Mouse (Mus musculus) brown adipose tissue, adult 24 weeks (tissue): Measurements from ENCODE around the gene A930033H14Rik. TPM values are rescaled to one million over a fixed set of nuclear protein-coding genes. Genes with fewer than 3 reads are reported as not detected.
A peak's percentile ranks its signal among the peaks of the same experiment; 100 is the strongest.

Experiments used
- H3K27ac ChIP-seq: fragments of 200-500 bp; replicated peaks from 2 replicates; pipeline ENCODE4 v1.5.1; 2012; ENCODE audit warnings: low read depth, mild to moderate bottlenecking, low read length
- H3K4me1 ChIP-seq: fragments of 200-500 bp; 2 replicates; pipeline ENCODE4 v1.6.1; 2012; ENCODE audit warnings: low read length, mixed read lengths; ENCODE audit not compliant: control insufficient read depth, insufficient read depth, insufficient read length
- H3K4me3 ChIP-seq: fragments of 200-500 bp; 2 replicates; pipeline ENCODE4 v1.5.1; 2012; ENCODE audit warnings: low read depth, mild to moderate bottlenecking, low read length, moderate library complexity; ENCODE audit not compliant: insufficient read depth
- polyA plus RNA-seq: library from polyadenylated mRNA; stranded (reverse); fragments of >200 nt; gene quantifications from 2 replicates; pipeline ENCODE4 v1.2.4, GENCODE M21; 2012; ENCODE audit not compliant: missing spikeins, insufficient read depth, insufficient read length

The A930033H14Rik gene
- 1.4 and 3.2 TPM in 2 replicates for polyA plus RNA-seq

GRCm38 (mm10) chr10:69212542-69213440, at the start of gene A930033H14Rik:
Gene A930033H14Rik (minus strand): TSS chr10:69213098.
- Histone ChIP-seq H3K4me3 (peak within 1 kb of the TSS; percentile 68), H3K27ac (peak within 1 kb of the TSS; percentile 84), H3K4me1 (peaks cover 3% of the 10 kb centered on the region; the same call in 1 of the 2 replicates)

- Histone ChIP-seq H3K4me3 (no peak overlapping the region), H3K27ac (peak overlapping the region; percentile 98), H3K4me1 (peaks cover 19% of the 10 kb centered on the region)
These were observed 47.0 kb upstream of the A930033H14Rik start for GRCm38 (mm10) chr10:69259929-69260328.

- H3K27ac ChIP-seq: peak overlapping the region; percentile 98
- H3K4me3 ChIP-seq: no peak overlapping the region
- H3K4me1 ChIP-seq: peaks cover 21% of the 10 kb centered on the region
These were observed 46.3 kb upstream of the A930033H14Rik start for GRCm38 (mm10) chr10:69259161-69259560.

DNA sequence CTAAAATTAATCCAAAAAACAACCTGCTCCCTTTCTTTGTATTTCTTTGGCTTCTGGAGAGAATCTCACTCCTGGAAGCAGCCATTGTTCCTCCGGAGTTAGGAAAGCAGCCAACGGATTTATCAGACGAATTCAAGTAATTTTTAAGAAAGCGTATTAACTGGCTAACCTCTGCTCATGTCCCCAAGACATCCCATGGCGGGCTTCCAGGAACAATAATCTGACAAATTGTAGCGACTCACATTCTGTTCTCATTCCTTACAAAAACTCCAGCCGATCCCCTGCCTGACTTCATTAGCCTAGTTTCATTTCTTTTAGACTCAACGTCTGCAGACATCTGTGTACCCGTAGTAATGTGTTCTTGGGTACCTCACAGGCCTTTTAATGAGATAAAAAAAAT, 45.7 kb upstream of the A930033H14Rik start:
- peak overlapping the region; percentile 98 for H3K27ac ChIP-seq
- peaks cover 25% of the 10 kb centered on the region for H3K4me1 ChIP-seq
- no peak overlapping the region for H3K4me3 ChIP-seq

- peak overlapping the region; percentile 98 for H3K27ac ChIP-seq
- H3K4me3 ChIP-seq: no peak overlapping the region
- peaks cover 30% of the 10 kb centered on the region for H3K4me1 ChIP-seq
These were observed 44.8 kb upstream of the A930033H14Rik start for GRCm38 (mm10) chr10:69257592-69258133.

GRCm38 (mm10) chr10:69255594-69255993, 42.7 kb upstream of the A930033H14Rik start:
- Histone ChIP-seq H3K4me3 (no peak overlapping the region), H3K27ac (no peak overlapping the region), H3K4me1 (peaks cover 34% of the 10 kb centered on the region)

GRCm38 (mm10) chr10:69254390-69254847, 41.5 kb upstream of the A930033H14Rik start:
- Histone ChIP-seq H3K4me1 (peaks cover 26% of the 10 kb centered on the region), H3K4me3 (no peak overlapping the region), H3K27ac (peak overlapping the region; percentile 75)

DNA sequence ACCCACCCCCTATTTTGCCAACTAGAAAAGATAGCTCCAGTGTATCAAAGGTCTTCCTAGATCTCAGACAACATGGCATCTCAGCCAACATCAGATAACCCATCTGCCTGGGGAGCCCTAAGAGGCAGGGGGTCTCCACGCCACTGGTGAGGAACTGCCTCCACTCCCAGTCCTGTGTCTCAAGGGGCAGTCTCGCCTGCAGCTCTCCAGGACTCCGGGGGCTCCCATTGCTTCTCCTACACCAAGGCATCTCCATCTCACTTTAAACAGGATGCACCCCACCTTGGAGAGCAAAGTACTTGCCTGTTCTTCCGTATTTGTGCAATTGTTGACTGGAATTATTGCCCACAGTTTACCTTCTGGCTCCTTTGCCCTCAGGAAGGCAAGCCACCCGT, 40.8 kb upstream of the A930033H14Rik start:
- Histone ChIP-seq H3K4me1 (peaks cover 20% of the 10 kb centered on the region), H3K27ac (peak overlapping the region; percentile 75), H3K4me3 (no peak overlapping the region)

- Histone ChIP-seq H3K4me1 (peaks cover 22% of the 10 kb centered on the region), H3K4me3 (no peak overlapping the region), H3K27ac (peak overlapping the region; percentile 75)
These were observed 40.3 kb upstream of the A930033H14Rik start for GRCm38 (mm10) chr10:69253075-69253685.

DNA sequence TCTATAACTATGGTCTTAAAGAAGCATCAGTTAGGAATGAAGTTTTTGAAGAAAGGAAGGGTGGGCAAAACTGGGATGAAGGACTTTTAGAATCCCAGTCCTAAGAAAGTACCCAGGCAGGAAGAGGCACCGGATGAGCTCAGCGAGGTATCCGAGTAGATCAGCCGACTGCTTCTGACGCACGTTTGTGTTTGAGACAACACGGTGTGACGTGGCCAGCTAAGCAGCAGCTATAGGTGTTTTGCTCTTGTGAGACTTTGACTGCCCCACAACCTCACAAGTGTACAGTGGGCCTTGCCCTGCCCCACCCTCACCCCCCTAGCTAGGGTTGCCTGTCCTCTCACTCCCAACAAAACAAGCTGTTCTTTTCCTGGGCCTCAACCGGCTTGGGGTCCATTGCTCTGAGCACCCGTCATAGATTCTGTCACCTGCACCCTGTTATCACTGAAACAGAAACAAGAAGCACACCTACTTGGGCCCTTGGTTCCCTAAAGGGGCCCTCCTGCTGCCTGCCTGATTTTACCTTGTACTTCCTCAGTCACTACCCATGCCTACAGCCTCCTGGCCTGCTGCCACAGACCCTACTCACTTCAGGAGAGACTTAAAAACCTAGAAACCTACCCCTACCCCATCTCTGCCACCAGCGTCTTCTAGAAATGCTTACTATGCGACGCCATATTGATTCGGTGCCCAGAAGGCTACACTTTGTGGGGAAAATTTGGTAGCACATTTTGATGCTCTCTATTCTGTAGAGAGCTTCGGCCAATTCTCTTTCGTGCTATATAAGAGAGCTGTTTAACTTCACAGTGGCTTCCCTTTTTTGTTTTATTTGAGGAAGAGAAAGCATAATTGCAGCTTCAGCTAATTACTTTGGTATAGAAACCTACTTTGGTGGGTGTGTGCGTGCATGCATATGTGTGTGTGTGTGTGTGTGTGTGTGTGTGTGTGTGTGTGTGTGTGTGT, 39.5 kb upstream of the A930033H14Rik start:
- peaks cover 26% of the 10 kb centered on the region for H3K4me1 ChIP-seq
- H3K4me3 ChIP-seq: no peak overlapping the region
- peak overlapping the region; percentile 84 for H3K27ac ChIP-seq

GRCm38 (mm10) chr10:69251254-69251653, 38.4 kb upstream of the A930033H14Rik start:
- Histone ChIP-seq H3K4me3 (no peak overlapping the region), H3K27ac (no peak overlapping the region), H3K4me1 (peaks cover 33% of the 10 kb centered on the region)

- H3K27ac ChIP-seq: 0 out of 2 replicates have a peak overlapping the region, but pooled peaks have one; percentile 5
- peaks cover 25% of the 10 kb centered on the region for H3K4me1 ChIP-seq
- H3K4me3 ChIP-seq: no peak overlapping the region
These were observed 35.6 kb upstream of the A930033H14Rik start for GRCm38 (mm10) chr10:69248261-69249160.

DNA sequence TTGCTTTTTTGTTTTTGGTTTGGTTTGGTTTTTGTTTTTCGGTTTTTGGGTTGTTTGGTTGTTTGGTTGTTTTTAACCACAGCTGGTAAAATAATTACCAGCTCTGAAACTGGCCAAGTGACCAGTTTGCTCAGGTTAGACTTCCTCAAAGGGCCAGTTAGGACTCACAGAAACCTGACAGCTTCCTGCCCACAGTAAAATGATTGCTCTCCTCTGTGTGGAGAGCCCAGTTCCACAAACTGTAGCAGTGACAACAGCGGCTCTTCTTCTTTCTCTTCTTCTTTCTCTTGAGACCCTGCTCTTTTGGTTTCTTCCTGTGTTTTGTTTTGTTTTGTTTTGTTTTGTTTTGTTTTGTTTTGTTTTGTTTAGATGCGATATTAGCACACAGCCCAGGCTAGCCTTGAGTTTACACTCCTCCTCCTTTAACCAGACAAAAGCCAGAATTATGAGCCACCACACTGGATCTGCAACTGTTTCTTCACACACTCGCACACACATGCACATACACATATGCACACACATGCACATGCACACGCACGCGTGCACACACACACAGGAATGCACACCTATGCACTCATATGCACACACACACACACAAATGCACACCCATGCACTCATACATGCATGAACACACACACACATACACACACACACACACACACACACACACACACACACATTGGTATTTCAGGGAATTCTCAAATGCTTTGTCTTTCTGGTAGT, 34.6 kb upstream of the A930033H14Rik start:
- no peak overlapping the region; the same call in 1 of the 2 replicates for H3K4me3 ChIP-seq
- H3K4me1 ChIP-seq: peaks cover 21% of the 10 kb centered on the region
- H3K27ac ChIP-seq: peak overlapping the region; percentile 93
